In the genomic region with DNA sequence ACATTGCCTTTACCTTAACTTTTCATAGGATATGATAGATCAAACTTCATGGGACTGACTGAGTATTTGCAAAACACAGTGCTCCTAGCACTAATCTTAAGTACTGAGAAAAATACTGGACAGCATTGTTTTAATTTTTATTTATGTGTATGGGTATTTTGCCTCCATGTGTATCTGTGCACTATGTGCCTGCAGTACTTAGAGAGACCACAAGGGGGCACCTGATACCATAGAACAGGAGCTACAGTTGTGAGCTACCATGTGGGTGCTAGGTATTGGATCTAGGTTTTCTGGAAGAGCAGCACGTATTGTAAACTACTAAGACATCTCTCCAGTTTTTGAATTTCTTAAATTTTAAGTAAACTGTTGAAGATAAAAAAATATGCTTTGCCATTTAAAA, we compare ENCODE assay signal across 9 mouse cellular contexts.
DNase-seq lines count a peak whose midpoint lies in the region; ATAC-seq and TF ChIP-seq lines count a peak whose summit lies in the region.
"Had no signal": no experiment of that assay in that cellular context is flagged by ENCODE, and none has a peak within 500 bp of the region (broad histone marks: within the 10 kb centered on the region; RNA-seq: fewer than 3 reads in every experiment).

No protein-coding gene starts in this region.

- no peak for DNase-seq in heart, adult 2 months
- DNase-seq in right cerebral cortex, postnatal 10 days (ENCODE audit: low spot score in 2 of 2), result peak; percentile 17 to 22
- DNase-seq in right cerebral cortex, adult 2 months (ENCODE audit: low spot score in 2 of 2), result no peak
- DNase-seq in embryo, embryonic 10 days (ENCODE audit: low spot score), result peak; percentile 11
- peak; percentile 70 for DNase-seq in lung, postnatal 36 days
- no peak for DNase-seq in left cerebral cortex, adult 8-10 months (ENCODE audit: low spot score in 2 of 2)

- no peaks in the 10 kb centered on the region for H3K9me3 ChIP-seq in heart, embryonic 12.5 days (replicated peaks)
- H3K9me3 ChIP-seq: hindbrain, embryonic 15.5 days had no signal

- H3K4me2 ChIP-seq in heart, embryonic 12.5 days, result no peak overlapping the region
- H3K4me2 ChIP-seq: hindbrain, embryonic 15.5 days had no signal

- no peaks in the 10 kb centered on the region for H3K36me3 ChIP-seq in heart, adult 2 months (ENCODE audit: control insufficient read depth, insufficient read depth, low read length)
- H3K36me3 ChIP-seq in heart, embryonic 12.5 days, result no peaks in the 10 kb centered on the region
- H3K36me3 ChIP-seq: hindbrain, embryonic 15.5 days had no signal

- no peaks in the 10 kb centered on the region for H3K4me1 ChIP-seq in heart, adult 2 months (ENCODE audit: control insufficient read depth, insufficient read depth, low read length)
- H3K4me1 ChIP-seq in heart, embryonic 12.5 days (replicated peaks), result no peaks in the 10 kb centered on the region
- H3K4me1 ChIP-seq: hindbrain, embryonic 15.5 days had no signal

- 81% methylated on average over 1 of the region's 1 CpGs for WGBS in heart, adult 2 months
- 72% methylated on average over 1 of the region's 1 CpGs for WGBS in heart, embryonic 12.5 days

- TF ChIP-seq EP300 in heart, adult 2 months (IDR thresholded peaks at IDR 0.05; ENCODE audit: insufficient read depth, low read depth, low read length), result no peak

- H3K27ac ChIP-seq in heart, adult 2 months, result no peak overlapping the region
- H3K27ac ChIP-seq in heart, embryonic 12.5 days (ENCODE audit: poor library complexity, severe bottlenecking), result no peak overlapping the region
- H3K27ac ChIP-seq: hindbrain, embryonic 15.5 days had no signal

- peak; percentile 75 for TF ChIP-seq CTCF in heart, adult 2 months (IDR thresholded peaks at IDR 0.05)

- no peak for ATAC-seq in heart, embryonic 12.5 days (ENCODE audit: insufficient number of reproducible peaks, low FRiP score)
- ATAC-seq in erythroblast, adult 5-6 weeks (replicated peaks; ENCODE audit: low FRiP score, poor library complexity, severe bottlenecking), result no peak

- intact Hi-C loops in heart, adult 2 months (cut with DNase I), result loop anchor here (5.0 kb wide), 1 partner anchor 1193 kb away; no protein-coding TSS in a partner anchor

- H3K9ac ChIP-seq in heart, adult 2 months (ENCODE audit: low read depth, low read length), result no peak overlapping the region
- H3K9ac ChIP-seq in heart, embryonic 12.5 days, result no peak overlapping the region
- H3K9ac ChIP-seq: hindbrain, embryonic 15.5 days had no signal

- no peak overlapping the region for H3K4me3 ChIP-seq in heart, adult 2 months
- no peak overlapping the region for H3K4me3 ChIP-seq in heart, embryonic 12.5 days
- H3K4me3 ChIP-seq: hindbrain, embryonic 15.5 days had no signal

- no peaks in the 10 kb centered on the region for H3K79me2 ChIP-seq in heart, adult 2 months (replicated peaks; ENCODE audit: control insufficient read depth, insufficient read depth, low read length)

- TF ChIP-seq POLR2A in heart, adult 2 months (IDR thresholded peaks at IDR 0.05; ENCODE audit: insufficient read depth, low read depth, low read length), result no peak

- H3K27me3 ChIP-seq in heart, adult 2 months (ENCODE audit: control insufficient read depth, insufficient read depth, low read length), result no peaks in the 10 kb centered on the region
- no peaks in the 10 kb centered on the region for H3K27me3 ChIP-seq in heart, embryonic 12.5 days (replicated peaks)
- H3K27me3 ChIP-seq: hindbrain, embryonic 15.5 days had no signal

Comparison
In these comparisons a context has a peak if more than half of its experiments do, and no peak if none do; other contexts are left out.
1. DNase-seq: peak in right cerebral cortex, postnatal 10 days (2 of 2), embryo, embryonic 10 days (single experiment) and lung, postnatal 36 days (single experiment); none in heart, adult 2 months (0 of 2), right cerebral cortex, adult 2 months (0 of 2) and left cerebral cortex, adult 8-10 months (0 of 2).